8 mouse cellular contexts compared by ENCODE assay signal in the genomic region with DNA sequence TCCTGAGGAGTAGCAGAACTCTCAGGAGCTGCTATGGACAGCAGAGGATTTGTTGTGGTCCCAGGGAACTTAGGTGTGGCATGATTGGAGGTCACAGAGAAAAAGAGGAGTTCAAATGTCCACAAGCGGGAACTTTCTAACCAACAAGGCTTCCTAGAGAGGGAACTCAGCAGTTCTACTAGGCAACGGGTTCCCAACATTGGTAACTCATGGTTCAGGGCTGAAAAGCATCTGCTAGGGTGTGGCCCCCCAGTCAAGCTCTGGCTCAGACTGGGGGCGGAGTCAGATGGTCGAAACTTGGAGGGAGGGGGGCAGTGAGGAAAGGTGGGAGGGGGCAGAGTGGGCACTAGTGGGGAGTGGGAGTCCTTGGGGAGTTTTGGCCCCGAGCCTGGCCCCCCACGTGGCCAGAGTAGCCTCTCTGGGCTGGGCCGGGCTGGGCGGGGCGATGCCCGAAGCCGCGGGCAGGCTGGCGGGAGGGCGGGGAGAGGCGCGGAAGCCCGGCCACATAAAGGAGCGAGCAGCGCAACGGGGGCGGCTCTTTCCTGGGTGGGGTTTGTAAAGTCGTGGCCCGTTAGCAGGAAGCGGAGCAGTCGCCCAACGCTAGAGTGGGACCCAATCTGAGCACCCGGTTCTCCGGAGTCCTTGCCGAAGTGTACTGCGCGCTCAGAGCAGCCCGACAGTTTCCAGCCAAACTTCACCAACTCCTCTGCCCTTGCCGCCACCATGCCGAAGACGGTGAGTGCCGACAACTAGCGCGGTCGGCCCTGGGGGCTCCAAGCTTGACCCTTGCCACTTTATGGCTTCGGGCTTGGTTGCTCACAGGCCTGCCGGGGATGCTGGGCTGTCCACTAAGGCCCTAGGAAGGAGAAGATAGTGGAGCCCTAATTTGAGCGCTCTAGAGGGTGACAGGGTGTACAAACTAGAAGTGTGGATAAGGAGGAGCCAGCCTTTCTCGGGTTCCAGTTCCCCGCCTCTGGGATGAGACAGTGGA. TPM values are rescaled to one million over a fixed set of nuclear protein-coding genes. Genes with fewer than 3 reads are reported as not detected.
DNase-seq lines count a peak whose midpoint lies in the region; ATAC-seq and TF ChIP-seq lines count a peak whose summit lies in the region.

A gene (plus strand): TSS at position 534 of the 991 bp plus-strand sequence.

- H3K9ac ChIP-seq in ES-Bruce4 (ENCODE audit: low read depth, poor library complexity, severe bottlenecking) = peak within 1 kb of the TSS; percentile 86
- H3K9ac ChIP-seq in forebrain, embryonic 12.5 days = peak within 1 kb of the TSS; percentile 51
- peak within 1 kb of the TSS; percentile 88 for H3K9ac ChIP-seq in heart, embryonic 16.5 days (ENCODE audit: low read length)
- peak within 1 kb of the TSS; percentile 79 for H3K9ac ChIP-seq in liver, postnatal 0 days (replicated peaks)
- H3K9ac ChIP-seq in neural tube, embryonic 12.5 days = peak within 1 kb of the TSS; percentile 45

- H3K27me3 ChIP-seq in ES-Bruce4 (ENCODE audit: control insufficient read depth, insufficient read depth, low read length, poor library complexity, severe bottlenecking) = no peaks in the 10 kb centered on the region
- H3K27me3 ChIP-seq in forebrain, embryonic 12.5 days = 0 out of 2 replicates have a peak, but pooled peaks cover 4% of the 10 kb centered on the region
- H3K27me3 ChIP-seq in heart, embryonic 16.5 days (ENCODE audit: control insufficient read depth, insufficient read depth, low read length) = no peaks in the 10 kb centered on the region
- peaks cover 4% of the 10 kb centered on the region; the same call in 1 of the 2 replicates for H3K27me3 ChIP-seq in liver, postnatal 0 days (ENCODE audit: insufficient read depth, low read length)
- no peaks in the 10 kb centered on the region for H3K27me3 ChIP-seq in neural tube, embryonic 12.5 days (replicated peaks)
- no peaks in the 10 kb centered on the region for H3K27me3 ChIP-seq in testis, adult 2 months (ENCODE audit: control insufficient read depth, insufficient read depth, low read length)

- DNase-seq in kidney, postnatal 25 days = peak; percentile 73 to 88
- DNase-seq in liver, postnatal 0 days = peak; percentile 79

- H3K4me2 ChIP-seq in forebrain, embryonic 12.5 days = peak within 1 kb of the TSS; percentile 62
- H3K4me2 ChIP-seq in heart, embryonic 16.5 days (ENCODE audit: low read depth, low read length) = peak within 1 kb of the TSS; percentile 66
- H3K4me2 ChIP-seq in liver, postnatal 0 days (ENCODE audit: low read depth, low read length) = peak within 1 kb of the TSS; percentile 72
- peak within 1 kb of the TSS; percentile 61 for H3K4me2 ChIP-seq in neural tube, embryonic 12.5 days (replicated peaks)

- peaks cover 1% of the 10 kb centered on the region for H3K4me1 ChIP-seq in ES-Bruce4 (ENCODE audit: control insufficient read depth, insufficient read depth, low read length)
- peaks cover 12% of the 10 kb centered on the region; the same call in 1 of the 2 replicates for H3K4me1 ChIP-seq in brown adipose tissue, adult 24 weeks (ENCODE audit: control insufficient read depth, insufficient read depth, insufficient read length, low read length)
- H3K4me1 ChIP-seq in forebrain, embryonic 12.5 days = no peaks in the 10 kb centered on the region
- peaks cover 5% of the 10 kb centered on the region for H3K4me1 ChIP-seq in heart, embryonic 16.5 days (ENCODE audit: control insufficient read depth, insufficient read depth, low read length)
- H3K4me1 ChIP-seq in liver, postnatal 0 days (ENCODE audit: insufficient read depth) = 0 out of 2 replicates have a peak, but pooled peaks cover 2% of the 10 kb centered on the region
- H3K4me1 ChIP-seq in neural tube, embryonic 12.5 days = no peaks in the 10 kb centered on the region
- H3K4me1 ChIP-seq in testis, adult 2 months (ENCODE audit: control insufficient read depth, insufficient read depth, low read length) = no peaks in the 10 kb centered on the region; the same call in 1 of the 2 replicates

- WGBS in forebrain, embryonic 12.5 days = 23% methylated on average over 24 of the region's 44 CpGs
- 12% methylated on average over 41 of the region's 44 CpGs for WGBS in heart, embryonic 16.5 days
- WGBS in liver, postnatal 0 days (ENCODE audit: insufficient replicate concordance) = 14% methylated on average over 28 of the region's 44 CpGs
- 21% methylated on average over 42 of the region's 44 CpGs for WGBS in neural tube, embryonic 12.5 days

- no peak for TF ChIP-seq POLR2A in ES-Bruce4 (IDR thresholded peaks at IDR 0.05; ENCODE audit: insufficient read depth, low read length)
- TF ChIP-seq POLR2A in testis, adult 2 months (IDR thresholded peaks at IDR 0.05; ENCODE audit: control insufficient read depth, low read depth, low read length) = no peak

- peak within 1 kb of the TSS; percentile 99 for H3K4me3 ChIP-seq in ES-Bruce4 (ENCODE audit: low read depth, low read length)
- H3K4me3 ChIP-seq in brown adipose tissue, adult 24 weeks (ENCODE audit: insufficient read depth, low read depth, low read length) = peak within 1 kb of the TSS; percentile 100
- H3K4me3 ChIP-seq in forebrain, embryonic 12.5 days (replicated peaks) = peak within 1 kb of the TSS; percentile 46
- peak within 1 kb of the TSS; percentile 83 for H3K4me3 ChIP-seq in heart, embryonic 16.5 days (ENCODE audit: low read length)
- peak within 1 kb of the TSS; percentile 64 for H3K4me3 ChIP-seq in liver, postnatal 0 days (ENCODE audit: low read depth, low read length)
- H3K4me3 ChIP-seq in neural tube, embryonic 12.5 days = peak within 1 kb of the TSS; percentile 45
- H3K4me3 ChIP-seq in testis, adult 2 months (ENCODE audit: control insufficient read depth, low read depth, low read length) = peak within 1 kb of the TSS; percentile 81

- TF ChIP-seq CTCF in ES-Bruce4 (IDR thresholded peaks at IDR 0.05; ENCODE audit: low read depth, low read length) = no peak
- no peak for TF ChIP-seq CTCF in liver, postnatal 0 days (IDR thresholded peaks at IDR 0.05; ENCODE audit: low read depth)
- no peak for TF ChIP-seq CTCF in testis, adult 2 months (IDR thresholded peaks at IDR 0.05; ENCODE audit: control insufficient read depth, insufficient read depth, insufficient replicate concordance, low read depth, low read length)

- ATAC-seq in forebrain, embryonic 12.5 days (ENCODE audit: low FRiP score) = peak; percentile 86
- ATAC-seq in heart, embryonic 16.5 days (replicated peaks; ENCODE audit: extremely low read depth, insufficient read depth, low FRiP score) = peak; percentile 83
- peak; percentile 84 for ATAC-seq in liver, postnatal 0 days
- peak; percentile 74 for ATAC-seq in neural tube, embryonic 12.5 days (ENCODE audit: low FRiP score, low read depth)

- no peaks in the 10 kb centered on the region for H3K9me3 ChIP-seq in ES-Bruce4 (replicated peaks; ENCODE audit: control insufficient read depth, insufficient read depth, low read length, poor library complexity, severe bottlenecking)
- H3K9me3 ChIP-seq in forebrain, embryonic 12.5 days = no peaks in the 10 kb centered on the region
- no peaks in the 10 kb centered on the region for H3K9me3 ChIP-seq in heart, embryonic 16.5 days (replicated peaks; ENCODE audit: control insufficient read depth, low read length)
- H3K9me3 ChIP-seq in liver, postnatal 0 days (ENCODE audit: low read length) = no peaks in the 10 kb centered on the region
- H3K9me3 ChIP-seq in neural tube, embryonic 12.5 days = no peaks in the 10 kb centered on the region

- no peaks in the 10 kb centered on the region for H3K36me3 ChIP-seq in ES-Bruce4 (ENCODE audit: control insufficient read depth, insufficient read depth, low read length, poor library complexity, severe bottlenecking)
- H3K36me3 ChIP-seq in forebrain, embryonic 12.5 days (replicated peaks) = no peaks in the 10 kb centered on the region
- H3K36me3 ChIP-seq in heart, embryonic 16.5 days (ENCODE audit: control insufficient read depth, insufficient read depth) = no peaks in the 10 kb centered on the region
- H3K36me3 ChIP-seq in liver, postnatal 0 days (replicated peaks; ENCODE audit: insufficient read depth, low read length) = no peaks in the 10 kb centered on the region
- no peaks in the 10 kb centered on the region for H3K36me3 ChIP-seq in neural tube, embryonic 12.5 days
- no peaks in the 10 kb centered on the region for H3K36me3 ChIP-seq in testis, adult 2 months (ENCODE audit: control insufficient read depth, insufficient read depth, low read length)

- no peak for TF ChIP-seq EP300 in ES-Bruce4 (IDR thresholded peaks at IDR 0.05; ENCODE audit: insufficient read depth, low read depth, low read length)
- no peak for TF ChIP-seq EP300 in liver, postnatal 0 days (IDR thresholded peaks at IDR 0.05; ENCODE audit: low read depth)

- 0 out of 2 replicates have a peak within 1 kb of the TSS, but pooled peaks have one; percentile 38 for H3K27ac ChIP-seq in ES-Bruce4 (ENCODE audit: insufficient read depth, low read length)
- H3K27ac ChIP-seq in brown adipose tissue, adult 24 weeks (replicated peaks; ENCODE audit: low read depth, low read length) = peak within 1 kb of the TSS; percentile 100
- H3K27ac ChIP-seq in forebrain, embryonic 12.5 days = 0 out of 2 replicates have a peak within 1 kb of the TSS, but pooled peaks have one; percentile 8
- H3K27ac ChIP-seq in heart, embryonic 16.5 days (ENCODE audit: low read length) = peak within 1 kb of the TSS; percentile 90
- H3K27ac ChIP-seq in liver, postnatal 0 days (ENCODE audit: low read depth) = peak within 1 kb of the TSS; percentile 83
- H3K27ac ChIP-seq in neural tube, embryonic 12.5 days = no peak within 1 kb of the TSS
- peak within 1 kb of the TSS; percentile 67 for H3K27ac ChIP-seq in testis, adult 2 months (ENCODE audit: control insufficient read depth, insufficient read depth, low read depth, low read length)

RNA-seq across cellular contexts. Expression of the gene that starts here (rescaled TPM):
- 127 and 134 TPM in 2 replicates for polyA plus RNA-seq in ES-Bruce4 (2011; ENCODE audit: insufficient read depth, insufficient read length, low read depth, missing spikeins)
- polyA plus RNA-seq in brown adipose tissue, adult 24 weeks (2012; ENCODE audit: insufficient read depth, insufficient read length, missing spikeins) = 82.7 and 102 TPM in 2 replicates
- polyA plus RNA-seq in forebrain, embryonic 12.5 days (2016; fragmentation: Nextera tagmentation; extraction: Ambion mirVana) = 81.5 and 89.4 TPM in 2 replicates
- polyA plus RNA-seq in heart, embryonic 16.5 days (2015; fragmentation: Nextera tagmentation; extraction: Ambion mirVana) = 192 and 203 TPM in 2 replicates
- polyA plus RNA-seq in liver, postnatal 0 days (2015; fragmentation: Nextera tagmentation; extraction: Ambion mirVana) = 32.0 and 36.7 TPM in 2 replicates
- 74.4 and 90.7 TPM in 2 replicates for polyA plus RNA-seq in neural tube, embryonic 12.5 days (2016; fragmentation: Nextera tagmentation; extraction: Ambion mirVana)
- 3.1 and 3.2 TPM in 2 replicates for polyA plus RNA-seq in testis, adult 2 months (2012; rRNA removed)

Comparison
In these comparisons a context has a peak if more than half of its experiments do, and no peak if none do; other contexts are left out.
1. H3K4me3 ChIP-seq: peak in every context shown above with its lines; median percentile 100 in brown adipose tissue, adult 24 weeks; 99 in ES-Bruce4; 83 in heart, embryonic 16.5 days; 81 in testis, adult 2 months; 64 in liver, postnatal 0 days; 46 in forebrain, embryonic 12.5 days; 45 in neural tube, embryonic 12.5 days.